Mouse (Mus musculus): ENCODE measurements at regions not wholly inside any gene's neighbourhood (a gene's known extent, or its start where the extent isn't known, plus 50 kb on each side); places are given as distances from the start of the nearest gene placed in this dataset.

DNA sequence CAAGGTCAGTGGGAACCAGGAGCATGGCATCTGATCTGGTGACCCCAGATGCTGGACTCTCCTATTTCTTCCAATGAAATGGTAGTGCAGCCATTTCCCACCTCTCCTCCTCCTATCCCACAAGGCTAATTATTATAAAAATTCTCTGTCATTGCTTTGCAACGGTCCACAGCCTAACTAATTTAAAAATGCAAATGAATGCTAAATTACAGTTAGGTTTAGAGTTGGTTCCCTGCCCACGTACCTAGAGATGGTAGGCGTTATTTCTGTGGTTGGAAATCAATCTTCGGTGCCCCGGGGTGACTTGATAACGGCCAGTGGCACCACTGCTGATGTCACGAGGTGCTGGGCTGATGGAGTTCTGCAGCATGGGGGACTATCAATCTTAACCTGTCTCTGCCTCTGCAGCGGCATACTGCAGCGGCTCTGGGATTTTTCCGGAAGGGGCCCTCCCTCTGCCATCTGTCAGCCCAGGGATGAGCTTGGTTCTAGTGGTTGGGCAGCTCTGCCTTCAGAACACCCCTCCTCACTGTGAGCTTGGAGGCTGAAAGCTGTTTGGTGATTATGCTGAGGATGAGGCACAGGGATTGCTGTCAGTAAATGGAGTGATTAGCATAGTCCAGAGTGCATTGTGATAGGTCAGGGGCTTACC is 66.5 kb downstream of the Nmur2 start:
- no peak for DNase-seq

- DNase-seq, result no peak
Measured at GRCm38 (mm10) chr11:55966580-55966979, 74.2 kb downstream of the Nmur2 start.

- DNase-seq, result no peak
Measured at GRCm38 (mm10) chr11:55958372-55958771, 82.4 kb downstream of the Nmur2 start.

- DNase-seq, result no peak
Measured at GRCm38 (mm10) chr11:55957355-55957754, 83.5 kb downstream of the Nmur2 start.

GRCm38 (mm10) chr11:55953696-55954095 is 87.1 kb downstream of the Nmur2 start:
- DNase-seq, result no peak

DNA sequence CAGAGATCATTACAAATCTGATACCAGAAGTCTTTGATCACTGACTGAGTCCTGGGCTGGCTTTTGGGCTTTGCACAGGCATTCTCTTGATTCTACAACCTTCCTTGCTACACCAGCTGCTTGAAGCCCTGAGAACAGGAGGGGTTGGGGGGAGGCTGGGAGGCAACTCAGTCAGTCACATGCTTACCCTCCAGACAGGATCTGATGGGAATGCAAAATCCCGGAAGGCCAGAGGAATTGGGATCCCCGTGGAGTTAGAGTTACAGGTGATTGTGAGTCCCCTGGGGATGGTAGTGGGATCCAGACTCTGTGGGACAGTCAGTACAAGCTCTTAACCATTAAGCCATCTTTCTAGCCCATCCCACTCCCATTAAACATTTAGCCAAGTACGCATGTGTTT is 91.2 kb downstream of the Nmur2 start:
- no peak for DNase-seq

DNA sequence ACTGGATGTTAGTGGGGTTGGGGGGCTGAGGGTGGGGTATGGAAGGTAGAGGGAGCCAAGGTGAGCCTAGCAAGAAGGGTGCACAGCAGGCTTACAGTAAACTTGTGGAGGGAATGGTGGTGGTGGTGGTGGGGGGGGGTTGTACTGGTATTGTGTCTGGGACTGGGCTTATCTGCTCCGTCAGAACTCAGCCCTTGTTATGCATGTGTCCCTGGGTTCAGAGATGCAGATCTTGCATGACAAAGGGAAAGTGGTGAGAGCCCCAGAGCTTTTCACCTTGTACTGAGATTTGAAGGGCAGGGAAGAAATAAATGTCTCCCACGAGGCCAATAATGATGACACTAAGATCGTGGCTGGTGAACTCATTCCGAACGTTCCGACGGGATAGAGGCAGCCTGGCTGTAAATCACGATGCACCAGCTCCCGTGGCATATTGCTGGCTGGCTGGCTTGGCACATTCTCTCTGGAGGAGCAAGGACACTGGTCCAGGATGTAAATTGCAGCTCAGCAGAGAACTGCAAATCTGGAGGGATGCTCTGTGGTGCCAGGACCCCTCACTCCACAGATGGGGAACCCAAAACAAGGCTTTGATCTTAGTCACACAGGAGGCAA is 94.1 kb downstream of the Nmur2 start:
- no peak for DNase-seq

GRCm38 (mm10) chr11:55946028-55946427 is 94.8 kb downstream of the Nmur2 start:
- no peak for DNase-seq

- DNase-seq, result no peak
Measured at GRCm38 (mm10) chr11:55939983-55940382, 100.8 kb downstream of the Nmur2 start.

GRCm38 (mm10) chr11:55926366-55926765 is 114.4 kb downstream of the Nmur2 start:
- no peak for DNase-seq

GRCm38 (mm10) chr11:55919066-55919465 is 121.7 kb downstream of the Nmur2 start:
- peak; percentile 6 for DNase-seq

DNA sequence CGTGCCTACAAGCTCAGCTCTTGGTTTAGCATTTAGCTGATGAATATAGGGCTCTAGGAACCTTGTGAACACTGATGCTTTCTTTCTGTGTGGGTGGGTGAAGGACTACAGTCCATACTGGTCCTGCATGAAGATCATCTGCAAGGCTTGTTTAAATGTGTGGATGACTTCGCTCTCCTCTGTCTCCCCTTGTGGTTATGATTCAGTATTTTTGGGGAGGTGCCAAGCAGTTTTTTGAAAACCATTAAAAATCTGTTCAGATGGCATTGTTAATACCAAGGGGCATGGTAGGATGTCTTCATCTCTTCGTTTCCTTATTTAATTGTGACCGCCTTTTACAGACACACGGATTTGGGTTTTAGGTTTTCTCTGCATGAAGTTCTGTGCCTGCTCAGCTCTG is 122.4 kb downstream of the Nmur2 start:
- DNase-seq, result no peak

DNA sequence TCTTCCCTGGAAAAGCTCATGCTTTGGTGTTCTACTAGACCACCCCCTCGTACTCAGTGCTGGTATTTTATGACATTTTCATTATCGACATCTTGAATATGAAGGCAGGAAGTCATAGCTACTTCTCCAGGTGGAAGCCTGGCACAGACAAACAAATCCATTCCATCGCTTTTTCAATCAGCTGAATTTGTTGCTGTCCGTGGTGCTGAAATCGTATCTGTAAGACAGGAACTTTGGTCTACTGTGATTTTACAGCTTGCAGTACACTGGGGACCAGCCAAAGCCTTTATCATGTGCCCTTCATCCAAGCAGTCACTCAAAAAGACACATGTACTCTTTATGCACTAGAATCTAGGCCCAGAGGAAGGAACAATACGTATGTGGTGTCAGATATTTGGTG is 143.3 kb downstream of the Nmur2 start:
- DNase-seq, result peak; percentile 72

DNA sequence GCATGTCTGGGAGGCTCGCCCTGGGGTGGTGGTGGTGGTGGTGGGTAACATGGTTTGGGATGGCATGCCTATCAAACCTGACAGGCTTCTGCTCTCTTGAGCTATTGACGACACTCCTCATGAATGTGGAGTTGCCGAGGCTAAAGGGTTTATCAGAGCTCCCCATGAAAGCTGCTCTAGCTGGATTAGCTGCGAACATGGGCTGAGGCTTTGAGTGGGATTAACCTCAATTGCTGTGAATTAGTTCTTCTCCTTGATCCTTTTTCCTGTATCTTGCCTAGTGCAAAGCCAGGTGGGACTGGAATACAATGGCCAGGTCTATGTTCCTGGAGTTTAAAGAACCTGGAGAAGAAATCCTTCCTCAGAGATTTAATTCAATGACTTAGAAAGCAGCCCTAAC is 150.6 kb downstream of the Nmur2 start:
- no peak for DNase-seq

GRCm38 (mm10) chr11:55878631-55879030 is 162.2 kb downstream of the Nmur2 start:
- no peak for DNase-seq

DNA sequence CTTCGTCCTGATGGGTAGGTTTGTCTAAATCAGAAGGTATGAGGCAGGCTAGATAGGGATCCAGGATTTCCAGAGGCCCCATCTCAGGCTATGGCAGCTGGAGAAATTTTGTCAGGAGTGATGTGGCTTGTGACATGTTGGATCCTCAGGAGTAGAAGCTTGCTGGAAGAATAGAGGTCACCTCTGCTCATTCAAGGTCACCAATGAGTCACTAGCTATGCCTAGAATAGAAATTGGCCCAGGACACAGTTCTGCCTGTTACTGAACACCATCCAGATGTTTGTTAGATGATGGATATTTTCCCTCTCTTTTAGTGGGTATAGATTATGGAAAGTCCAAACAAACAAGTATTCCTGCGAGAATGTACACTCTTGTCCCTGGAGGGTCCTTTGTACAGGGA is 173.7 kb downstream of the Nmur2 start:
- no peak for DNase-seq

- DNase-seq, result no peak
Measured at GRCm38 (mm10) chr11:55859230-55859629, 181.6 kb downstream of the Nmur2 start.

DNA sequence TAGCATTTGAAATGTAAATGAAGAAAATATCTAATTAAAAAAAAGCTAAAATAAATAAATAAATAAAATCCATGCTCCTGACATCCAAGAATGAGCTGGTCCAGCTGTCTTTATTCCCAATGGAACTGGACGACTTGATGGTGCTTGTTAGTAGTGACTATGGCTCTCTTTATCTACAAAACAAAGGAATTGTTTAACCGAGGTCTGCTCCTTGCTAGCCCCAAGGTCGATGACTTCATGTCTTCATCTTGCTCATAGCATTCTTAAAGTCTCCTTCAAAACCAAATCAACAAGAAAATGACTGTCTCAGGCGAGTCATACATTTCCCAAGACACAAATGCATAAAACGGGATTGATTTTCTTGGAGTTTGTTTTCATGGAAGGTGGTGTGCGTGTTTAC is 212.5 kb upstream of the Glra1 start:
- DNase-seq, result no peak

DNA sequence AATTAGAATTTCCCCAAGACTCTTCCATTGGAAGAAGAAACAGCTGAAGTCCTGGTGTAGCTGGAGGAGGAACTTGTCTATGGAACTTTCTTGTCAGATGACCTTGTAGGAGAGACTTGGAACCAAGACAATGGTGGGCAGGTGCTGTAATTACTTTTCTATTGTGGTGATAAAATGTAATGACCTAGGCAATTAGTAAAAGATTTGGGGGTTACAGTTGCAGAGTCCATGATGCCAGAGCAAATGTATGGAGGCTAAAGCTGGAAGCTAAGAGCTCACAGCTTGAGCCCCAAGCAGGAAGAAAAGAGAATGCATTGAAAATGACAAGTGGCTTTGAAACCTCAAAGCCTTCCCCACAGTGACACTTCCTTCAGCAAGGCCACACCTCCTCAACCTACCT is 208.6 kb upstream of the Glra1 start:
- no peak for DNase-seq

- DNase-seq, result peak; percentile 18
Measured at GRCm38 (mm10) chr11:55810685-55811084, 202.7 kb upstream of the Glra1 start.

DNA sequence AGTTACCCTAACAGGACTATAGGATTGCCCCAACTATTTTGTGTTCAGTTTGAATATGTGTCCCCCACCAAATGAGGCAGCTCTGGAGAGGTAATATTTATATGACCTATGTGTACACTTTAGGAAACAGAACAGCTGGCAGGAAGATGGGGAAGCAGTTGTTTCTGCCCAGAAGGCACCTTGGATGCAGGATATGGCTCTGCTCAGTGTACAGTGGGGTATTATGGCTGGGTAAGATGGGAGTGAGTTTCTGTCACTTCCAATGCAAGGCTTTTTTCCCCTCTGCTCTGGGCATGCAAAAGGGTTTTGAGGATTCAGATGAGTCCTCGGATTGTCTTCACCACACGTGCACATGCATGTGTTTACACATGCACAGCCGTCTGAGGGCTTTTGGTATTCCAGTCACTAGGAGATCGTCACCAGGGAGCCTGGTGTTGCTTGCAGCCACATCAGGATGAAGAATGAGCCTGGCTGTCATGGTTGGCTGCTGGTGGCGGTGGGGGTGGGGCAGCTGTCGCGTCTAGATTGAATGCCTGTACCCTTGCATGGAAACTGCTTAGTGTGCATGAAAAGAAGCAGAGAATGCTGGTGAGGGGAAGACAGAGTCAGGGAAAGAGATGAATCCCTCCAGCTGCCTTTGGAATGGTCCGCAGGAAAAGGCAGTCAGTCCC is 183.3 kb upstream of the Glra1 start:
- no peak for DNase-seq

DNA sequence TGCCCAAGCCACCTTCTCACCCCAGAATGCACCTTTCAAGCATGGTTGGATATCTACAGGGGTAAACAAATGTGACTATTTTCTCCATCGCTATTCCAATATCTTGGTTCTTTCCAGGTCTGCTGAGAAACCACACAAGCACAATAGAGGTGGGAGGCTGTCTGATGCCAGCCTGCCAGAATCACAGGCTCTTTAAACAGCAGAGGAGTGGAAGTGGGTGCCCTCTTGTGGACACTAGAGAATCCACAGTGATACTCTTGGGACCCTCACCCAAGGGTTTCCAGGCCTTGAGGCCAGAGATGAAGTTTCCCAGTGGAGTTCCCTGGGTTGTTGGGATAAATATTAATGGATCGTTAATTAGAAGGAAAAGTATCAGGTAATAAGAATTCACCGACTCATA is 181.6 kb upstream of the Glra1 start:
- no peak for DNase-seq

- DNase-seq, result no peak
Measured at GRCm38 (mm10) chr11:55781044-55781443, 173.0 kb upstream of the Glra1 start.

DNA sequence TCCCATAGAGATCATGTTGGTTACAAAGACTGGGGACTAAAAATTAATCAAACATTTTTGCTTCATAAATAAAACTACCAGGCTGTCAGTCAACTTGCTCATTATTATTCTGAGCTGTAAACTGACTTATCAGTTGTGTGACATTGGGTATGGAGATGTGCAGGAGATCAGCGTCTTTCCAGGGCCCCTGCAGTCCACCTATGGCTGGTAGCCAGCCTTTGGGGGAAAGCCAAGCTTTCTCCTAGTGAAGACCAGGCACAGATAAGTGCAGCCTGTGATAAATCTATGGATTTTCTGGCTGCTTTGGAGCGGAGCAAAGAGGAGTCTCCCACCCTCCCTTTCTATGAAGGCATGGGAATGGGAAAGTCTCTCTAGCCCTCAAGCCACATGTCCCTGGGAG is 172.0 kb upstream of the Glra1 start:
- DNase-seq, result no peak

DNA sequence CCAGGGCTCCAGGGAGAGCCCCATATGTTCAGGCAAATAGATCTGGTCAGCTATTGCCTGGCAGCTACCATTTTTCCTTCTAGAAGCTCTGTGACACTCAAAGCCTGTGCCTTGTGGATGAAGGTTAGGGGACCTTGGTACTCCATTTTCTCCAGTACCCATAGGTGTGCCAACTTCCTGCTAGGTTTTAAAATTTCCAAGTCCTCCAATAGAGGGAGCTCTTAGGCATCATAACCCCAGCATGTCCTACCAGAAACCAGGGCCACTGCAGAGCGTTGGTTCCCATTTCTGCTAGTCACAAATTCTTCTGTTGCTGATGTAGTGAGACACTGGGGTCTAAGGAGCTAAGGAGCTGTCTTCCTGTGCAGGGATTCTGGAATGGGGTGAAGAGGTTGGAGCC is 165.3 kb upstream of the Glra1 start:
- DNase-seq, result no peak
